Mouse (Mus musculus): ENCODE measurements at regions not wholly inside any gene's neighbourhood (a gene's known extent, or its start where the extent isn't known, plus 50 kb on each side); places are given as distances from the start of the nearest gene placed in this dataset.
A peak's percentile ranks its signal among the peaks of the same experiment; 100 is the strongest.

DNA sequence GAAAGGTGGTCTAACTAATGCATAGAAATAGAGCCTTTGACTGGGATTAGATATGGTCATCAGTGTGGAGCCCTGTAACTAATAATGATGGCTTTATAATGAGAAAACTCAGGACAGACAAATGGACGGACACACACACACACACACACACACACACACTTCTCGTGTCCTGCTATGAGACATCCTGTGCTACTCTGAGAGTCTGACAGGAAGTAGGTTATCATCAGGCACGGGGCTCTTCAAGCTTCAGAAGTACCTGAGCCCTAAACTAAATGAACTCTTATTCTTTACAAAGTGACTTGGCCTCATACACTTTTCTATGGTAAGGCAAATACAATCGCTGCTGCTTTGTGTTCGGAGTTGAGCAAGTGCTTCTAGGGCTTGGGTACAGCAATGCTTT lies 87.9 kb upstream of the Mkln1 start:
- H3K4me3 ChIP-seq, result no peak overlapping the region
- H3K27me3 ChIP-seq (replicated peaks), result no peaks in the 10 kb centered on the region
- no peak overlapping the region for H3K9ac ChIP-seq
- WGBS, result 68% methylated on average over 5 of the region's 5 CpGs
- ATAC-seq (ENCODE audit: extremely low read depth, insufficient number of reproducible peaks, low FRiP score, low TSS enrichment), result no peak
- peaks cover 8% of the 10 kb centered on the region; the same call in 1 of the 2 replicates for H3K4me1 ChIP-seq
- no peak overlapping the region for H3K27ac ChIP-seq (replicated peaks)
- peaks cover 6% of the 10 kb centered on the region; the same call in 1 of the 2 replicates for H3K9me3 ChIP-seq
- no peak overlapping the region for H3K4me2 ChIP-seq
- H3K36me3 ChIP-seq, result no peaks in the 10 kb centered on the region

DNA sequence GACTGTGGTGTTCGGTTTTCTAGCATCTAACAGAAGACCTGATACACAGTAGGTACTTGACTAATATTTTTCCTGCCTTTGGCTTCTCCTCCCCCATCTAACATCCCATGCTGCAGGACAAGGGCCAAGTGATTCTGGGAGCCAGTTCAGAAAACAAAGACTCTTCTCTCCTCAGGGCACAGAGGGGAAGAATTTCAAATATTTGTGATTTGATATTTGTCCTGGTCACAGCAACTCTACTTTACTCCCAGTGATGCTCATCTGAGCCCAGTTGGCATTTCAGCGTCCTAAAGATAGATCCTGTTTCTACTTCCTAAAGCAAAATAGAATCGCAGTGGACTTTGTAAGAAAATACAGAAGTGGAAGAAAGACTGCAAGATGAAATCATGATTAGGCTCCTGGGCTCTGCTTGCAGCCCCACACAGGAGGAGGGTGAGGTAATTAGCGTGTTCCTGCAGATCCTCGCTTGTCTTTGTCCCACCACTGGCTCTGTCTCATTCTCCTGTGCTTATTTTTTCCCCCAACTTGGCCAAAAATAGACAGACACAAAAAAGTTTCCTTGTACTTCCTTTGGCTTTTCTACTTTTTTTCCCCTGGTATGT lies 84.6 kb upstream of the Mkln1 start:
- Histone ChIP-seq H3K4me3 (no peak overlapping the region), H3K27me3 (replicated peaks) (no peaks in the 10 kb centered on the region), H3K9ac (no peak overlapping the region), H3K4me1 (peaks cover 21% of the 10 kb centered on the region), H3K27ac (replicated peaks) (no peak overlapping the region), H3K4me2 (no peak overlapping the region), H3K36me3 (no peaks in the 10 kb centered on the region), H3K9me3 (peaks cover 6% of the 10 kb centered on the region; the same call in 1 of the 2 replicates)
- WGBS, result 55% methylated on average over 5 of the region's 5 CpGs
- ATAC-seq (ENCODE audit: extremely low read depth, insufficient number of reproducible peaks, low FRiP score, low TSS enrichment), result no peak

DNA sequence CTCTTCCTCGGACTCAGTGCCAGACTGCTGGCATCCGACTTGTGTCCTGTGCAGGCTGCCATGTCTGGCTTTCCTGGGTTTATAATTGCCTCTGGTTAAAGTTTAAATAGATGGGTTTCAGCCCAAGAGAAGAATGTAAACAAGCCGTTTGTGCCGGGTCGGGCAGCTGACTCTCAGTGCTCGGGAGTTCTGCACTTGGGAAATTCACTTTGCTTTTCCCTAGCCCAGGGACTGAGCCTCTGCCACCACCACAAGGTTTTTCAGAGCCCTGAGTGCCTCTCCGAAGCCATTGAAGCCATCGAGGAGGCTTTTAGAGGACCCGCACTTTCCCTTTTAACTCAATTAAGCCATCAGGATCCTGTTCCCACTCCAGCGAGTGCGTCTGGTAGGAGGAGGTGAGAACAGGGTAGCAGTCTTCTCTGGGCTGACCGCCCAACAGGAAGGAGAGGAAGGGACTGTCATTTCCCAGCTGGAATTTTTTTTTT lies 80.8 kb upstream of the Mkln1 start:
- Histone ChIP-seq H3K27ac (replicated peaks) (no peak overlapping the region), H3K9me3 (no peaks in the 10 kb centered on the region), H3K36me3 (no peaks in the 10 kb centered on the region), H3K4me3 (peak overlapping the region; percentile 27), H3K4me1 (peaks cover 33% of the 10 kb centered on the region), H3K4me2 (peak overlapping the region; percentile 63), H3K9ac (no peak overlapping the region; the same call in 1 of the 2 replicates), H3K27me3 (replicated peaks) (no peaks in the 10 kb centered on the region)
- no peak for ATAC-seq (ENCODE audit: extremely low read depth, insufficient number of reproducible peaks, low FRiP score, low TSS enrichment)
- WGBS, result 6% methylated on average over 12 of the region's 12 CpGs

DNA sequence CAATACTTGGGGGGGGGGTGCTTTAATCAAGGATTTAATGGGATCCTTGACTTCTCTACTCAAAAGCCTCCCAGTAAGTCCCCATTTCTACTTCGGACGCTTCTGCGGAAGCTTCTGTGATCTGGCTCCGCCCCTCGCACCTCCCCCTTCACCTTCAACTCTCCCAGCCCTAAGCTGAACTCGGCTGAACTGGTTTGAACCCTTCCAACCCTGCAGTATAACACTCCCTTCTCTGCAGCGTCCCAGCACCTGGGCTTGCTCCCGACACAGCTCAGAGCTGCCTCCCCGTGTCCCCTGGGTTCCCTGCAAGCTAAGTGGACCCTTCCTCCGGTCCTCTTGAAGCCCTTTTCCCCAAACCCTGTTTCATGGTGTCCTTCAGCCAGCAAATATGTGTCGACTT lies 80.0 kb upstream of the Mkln1 start:
- Histone ChIP-seq H3K27me3 (replicated peaks) (no peaks in the 10 kb centered on the region), H3K36me3 (no peaks in the 10 kb centered on the region), H3K4me1 (peaks cover 33% of the 10 kb centered on the region), H3K9ac (no peak overlapping the region), H3K4me3 (peak overlapping the region; percentile 32), H3K4me2 (peak overlapping the region; percentile 63), H3K9me3 (no peaks in the 10 kb centered on the region), H3K27ac (replicated peaks) (no peak overlapping the region)
- 2% methylated on average over 11 of the region's 11 CpGs for WGBS
- no peak for ATAC-seq (ENCODE audit: extremely low read depth, insufficient number of reproducible peaks, low FRiP score, low TSS enrichment)

DNA sequence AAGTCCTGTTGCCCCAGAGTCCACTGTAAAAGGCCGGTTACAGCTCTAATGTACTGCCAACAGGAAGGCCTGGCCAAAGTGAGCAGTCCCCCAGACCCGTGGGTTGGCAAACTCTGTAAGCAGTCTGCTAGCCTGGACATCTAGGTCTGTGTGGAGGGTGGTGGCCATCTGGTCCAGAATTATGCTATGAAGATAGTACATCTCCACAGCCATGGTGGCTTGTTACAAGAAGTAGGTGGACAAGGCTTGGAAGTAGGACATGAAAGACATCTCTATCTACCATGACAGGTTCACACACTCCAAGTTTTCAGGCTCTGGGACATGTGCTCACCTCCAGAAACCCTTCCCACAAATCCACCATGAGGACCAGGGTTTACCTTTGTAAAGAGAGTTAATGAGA lies 79.1 kb upstream of the Mkln1 start:
- H3K27ac ChIP-seq (replicated peaks), result no peak overlapping the region
- no peak overlapping the region for H3K9ac ChIP-seq
- H3K4me3 ChIP-seq, result no peak overlapping the region
- no peaks in the 10 kb centered on the region for H3K9me3 ChIP-seq
- no peak overlapping the region for H3K4me2 ChIP-seq
- H3K27me3 ChIP-seq (replicated peaks), result no peaks in the 10 kb centered on the region
- WGBS, result 77% methylated on average over 2 of the region's 2 CpGs
- H3K4me1 ChIP-seq, result peaks cover 33% of the 10 kb centered on the region
- no peak for ATAC-seq (ENCODE audit: extremely low read depth, insufficient number of reproducible peaks, low FRiP score, low TSS enrichment)
- no peaks in the 10 kb centered on the region for H3K36me3 ChIP-seq

DNA sequence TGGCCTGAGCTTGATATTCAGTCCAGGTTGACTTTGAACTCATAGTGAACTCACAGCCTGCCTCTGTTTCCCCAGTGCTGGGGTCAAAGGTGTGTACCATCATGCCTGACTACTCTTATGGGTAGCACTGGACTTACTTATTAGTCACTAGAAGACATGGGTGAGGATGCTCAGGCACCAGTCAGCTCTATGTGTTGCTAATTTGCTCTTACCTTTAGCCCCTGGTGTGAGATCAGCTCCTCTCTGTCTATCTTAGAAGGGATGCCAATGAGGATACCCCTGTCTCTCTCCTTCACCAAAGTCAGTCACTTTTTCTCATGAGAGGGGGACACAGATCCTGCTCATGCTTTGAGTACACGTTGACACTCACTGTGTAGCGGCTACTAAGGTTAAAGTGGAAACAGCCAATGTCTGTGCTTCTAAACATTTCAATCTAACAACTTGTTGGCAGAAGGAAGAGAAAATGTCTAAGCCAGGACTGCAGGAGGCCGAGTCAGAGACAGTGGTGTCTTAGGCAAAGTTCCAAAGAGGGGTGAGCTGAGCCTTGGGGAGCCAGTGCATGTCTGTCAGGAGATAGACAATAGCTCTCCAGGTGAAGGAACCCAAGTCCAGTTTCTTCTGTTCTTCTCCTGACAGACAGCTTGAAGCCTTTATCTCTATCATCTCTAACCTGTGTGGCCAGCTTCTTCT lies 78.2 kb upstream of the Mkln1 start:
- H3K27me3 ChIP-seq (replicated peaks), result no peaks in the 10 kb centered on the region
- WGBS, result 60% methylated on average over 3 of the region's 3 CpGs
- H3K4me2 ChIP-seq, result no peak overlapping the region
- no peaks in the 10 kb centered on the region for H3K9me3 ChIP-seq
- no peak for ATAC-seq (ENCODE audit: extremely low read depth, insufficient number of reproducible peaks, low FRiP score, low TSS enrichment)
- H3K27ac ChIP-seq (replicated peaks), result no peak overlapping the region
- H3K36me3 ChIP-seq, result no peaks in the 10 kb centered on the region
- peaks cover 36% of the 10 kb centered on the region for H3K4me1 ChIP-seq
- H3K4me3 ChIP-seq, result no peak overlapping the region
- H3K9ac ChIP-seq, result no peak overlapping the region

DNA sequence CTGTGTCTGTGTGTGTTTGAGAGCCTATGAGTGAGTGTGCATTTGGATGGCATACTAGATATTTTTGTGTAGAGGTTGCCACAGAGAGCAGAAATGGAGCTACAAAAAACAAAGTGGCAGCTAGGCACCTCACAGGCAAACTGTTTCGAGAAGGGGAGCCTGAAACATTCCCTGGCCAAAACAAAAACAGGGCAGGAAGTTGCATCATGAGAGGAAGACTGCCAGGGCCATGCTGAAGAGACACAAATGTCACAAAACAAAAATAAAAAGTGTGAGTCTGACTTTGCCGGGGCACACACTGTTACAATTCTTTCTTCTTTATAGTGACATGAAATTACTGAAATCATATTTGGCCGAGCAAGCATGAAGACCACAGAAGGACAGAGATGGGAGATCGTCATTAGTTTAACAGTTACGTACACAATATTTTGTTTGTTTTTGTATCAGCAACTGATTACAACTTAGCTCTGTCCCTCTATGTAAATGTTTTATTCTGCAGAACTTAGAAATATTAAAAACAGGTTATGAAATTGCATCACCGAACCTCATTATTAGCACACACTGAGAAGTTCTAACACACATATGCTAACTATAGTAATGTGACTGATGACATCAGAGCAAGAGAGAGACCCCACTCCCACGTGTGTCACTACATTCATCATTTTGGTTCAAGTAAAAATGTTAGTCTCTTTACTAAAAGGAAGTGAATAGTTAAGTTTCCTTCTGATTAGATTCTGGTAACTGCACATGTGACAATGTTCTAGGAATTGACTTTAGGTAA lies 77.3 kb upstream of the Mkln1 start:
- H3K27ac ChIP-seq (replicated peaks), result no peak overlapping the region
- ATAC-seq (ENCODE audit: extremely low read depth, insufficient number of reproducible peaks, low FRiP score, low TSS enrichment), result no peak
- no peaks in the 10 kb centered on the region for H3K27me3 ChIP-seq (replicated peaks)
- H3K36me3 ChIP-seq, result no peaks in the 10 kb centered on the region
- H3K4me3 ChIP-seq, result no peak overlapping the region
- H3K9ac ChIP-seq, result no peak overlapping the region
- peaks cover 36% of the 10 kb centered on the region for H3K4me1 ChIP-seq
- 65% methylated on average over 7 of the region's 7 CpGs for WGBS
- no peak overlapping the region for H3K4me2 ChIP-seq
- no peaks in the 10 kb centered on the region for H3K9me3 ChIP-seq

DNA sequence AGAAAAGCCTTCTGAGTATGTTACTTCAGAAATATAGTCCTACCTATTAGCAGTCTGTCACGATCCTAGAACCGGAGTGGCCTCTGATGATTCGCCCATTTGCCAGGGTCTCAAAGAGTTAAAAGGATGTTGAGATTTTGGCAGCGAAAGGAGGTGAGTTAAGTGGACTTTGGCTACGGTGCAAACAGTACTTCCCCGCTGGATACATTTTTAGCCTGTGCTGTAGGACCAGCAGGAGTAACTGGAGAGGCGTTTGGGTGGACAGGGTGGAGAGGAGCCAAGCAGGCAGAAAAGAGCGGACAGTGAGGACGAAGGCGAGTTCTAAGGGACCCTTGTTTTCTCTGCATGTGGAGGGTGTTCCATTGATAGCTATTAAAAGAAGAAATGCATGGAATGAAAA lies 76.6 kb upstream of the Mkln1 start:
- 29% methylated on average over 10 of the region's 10 CpGs for whole genome bisulfite sequencing
- Histone ChIP-seq H3K4me3 (no peak overlapping the region), H3K4me1 (peaks cover 36% of the 10 kb centered on the region), H3K27me3 (replicated peaks) (no peaks in the 10 kb centered on the region), H3K36me3 (no peaks in the 10 kb centered on the region), H3K9me3 (no peaks in the 10 kb centered on the region), H3K27ac (replicated peaks) (no peak overlapping the region; the same call in 1 of the 2 replicates), H3K9ac (no peak overlapping the region), H3K4me2 (0 out of 2 replicates have a peak overlapping the region, but pooled peaks have one; percentile 20)
- no peak for ATAC-seq (ENCODE audit: extremely low read depth, insufficient number of reproducible peaks, low FRiP score, low TSS enrichment)

DNA sequence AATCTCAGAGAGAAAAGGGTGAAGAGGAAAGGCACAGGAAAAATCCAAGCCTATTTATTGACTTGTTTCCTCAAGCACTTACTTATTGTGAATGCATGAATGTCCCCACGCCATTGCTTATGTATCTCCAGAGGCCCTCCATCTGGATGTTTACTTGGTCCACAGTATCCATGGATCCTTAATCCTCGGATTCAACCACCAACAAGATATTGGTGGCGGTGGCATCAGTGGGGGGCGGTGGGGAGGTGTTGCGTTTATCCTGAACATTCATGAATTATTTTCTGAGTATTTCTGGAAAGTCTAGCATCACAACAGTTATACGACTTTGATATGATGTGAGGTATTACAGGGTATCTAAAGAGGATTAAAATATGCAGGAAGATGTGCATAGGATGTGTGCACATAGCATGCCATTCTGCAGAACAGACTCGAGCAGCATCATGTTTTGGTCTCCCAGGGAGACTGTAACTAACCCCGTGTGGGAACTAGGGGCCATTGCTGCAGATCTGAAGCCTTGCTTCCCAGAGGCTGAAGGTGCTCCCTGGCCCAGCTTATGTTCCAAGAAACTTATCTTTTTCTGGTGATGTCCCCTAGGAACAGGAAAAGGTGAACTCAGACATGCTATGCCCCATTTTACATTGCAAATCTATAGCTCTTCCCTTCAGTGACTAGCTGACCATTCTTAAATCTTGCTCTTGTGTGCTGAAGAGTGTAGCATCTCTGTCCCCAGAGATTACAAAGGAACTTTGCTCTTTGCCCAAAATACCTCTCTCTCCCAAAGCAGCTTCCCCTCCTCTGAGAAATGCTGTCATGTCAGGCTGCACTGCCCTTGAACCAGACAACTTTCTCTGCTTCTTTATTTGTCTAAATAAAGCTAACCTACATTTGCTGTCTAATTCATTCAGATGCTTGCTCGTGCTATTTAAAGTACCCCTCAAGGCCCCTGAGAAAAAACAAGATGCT lies 75.0 kb upstream of the Mkln1 start:
- Histone ChIP-seq H3K9ac (no peak overlapping the region), H3K4me2 (no peak overlapping the region), H3K4me1 (peaks cover 26% of the 10 kb centered on the region), H3K36me3 (no peaks in the 10 kb centered on the region), H3K27ac (replicated peaks) (no peak overlapping the region), H3K9me3 (no peaks in the 10 kb centered on the region), H3K27me3 (replicated peaks) (no peaks in the 10 kb centered on the region), H3K4me3 (no peak overlapping the region)
- ATAC-seq (ENCODE audit: extremely low read depth, insufficient number of reproducible peaks, low FRiP score, low TSS enrichment), result no peak
- WGBS, result 69% methylated on average over 9 of the region's 9 CpGs

DNA sequence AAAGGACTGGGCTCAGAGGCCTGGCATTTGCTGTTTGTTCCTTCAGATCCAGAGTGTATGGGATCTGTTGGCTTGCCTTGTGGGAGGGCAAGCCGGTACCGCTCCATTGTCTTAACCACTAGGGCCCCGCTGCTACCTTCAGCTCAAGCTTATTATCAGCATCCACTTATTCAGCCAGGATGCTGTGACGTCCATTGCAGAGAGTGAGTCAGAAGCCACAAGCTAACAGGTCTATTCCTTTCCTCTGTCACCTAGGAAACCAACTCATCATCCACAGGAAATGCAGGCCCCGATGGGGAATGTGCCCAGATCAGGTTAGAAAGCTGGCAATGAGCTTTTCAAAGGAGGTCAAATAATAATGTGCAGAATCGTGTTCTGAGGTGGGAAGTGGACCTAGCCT lies 73.8 kb upstream of the Mkln1 start:
- Histone ChIP-seq H3K4me1 (peaks cover 23% of the 10 kb centered on the region), H3K4me2 (no peak overlapping the region), H3K27ac (replicated peaks) (no peak overlapping the region), H3K4me3 (no peak overlapping the region), H3K27me3 (replicated peaks) (no peaks in the 10 kb centered on the region), H3K36me3 (no peaks in the 10 kb centered on the region), H3K9ac (no peak overlapping the region), H3K9me3 (no peaks in the 10 kb centered on the region)
- 56% methylated on average over 6 of the region's 6 CpGs for WGBS
- no peak for ATAC-seq (ENCODE audit: extremely low read depth, insufficient number of reproducible peaks, low FRiP score, low TSS enrichment)

DNA sequence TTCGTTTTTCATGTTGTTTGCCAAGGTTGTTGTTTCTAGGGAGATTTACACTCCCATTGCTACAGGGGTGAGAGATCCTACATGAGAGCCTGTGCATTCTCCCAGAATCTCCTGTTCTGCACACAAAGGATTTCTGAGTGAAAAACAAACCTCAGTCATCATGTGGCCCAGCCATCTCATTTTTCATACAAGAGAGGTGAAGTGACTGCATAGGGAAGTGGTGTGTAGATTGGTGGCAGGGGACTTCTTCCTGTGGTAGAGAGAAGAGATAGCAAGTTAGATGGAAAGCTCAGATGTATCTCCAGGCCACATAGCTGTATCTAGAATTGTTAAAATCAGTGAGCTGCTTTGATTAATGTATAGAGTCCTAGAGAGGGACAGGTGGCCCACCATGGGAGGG lies 72.9 kb upstream of the Mkln1 start:
- no peak overlapping the region for H3K4me2 ChIP-seq
- no peaks in the 10 kb centered on the region for H3K9me3 ChIP-seq
- no peaks in the 10 kb centered on the region for H3K27me3 ChIP-seq (replicated peaks)
- 69% methylated on average over 1 of the region's 1 CpGs for WGBS
- H3K27ac ChIP-seq (replicated peaks), result no peak overlapping the region
- no peak for ATAC-seq (ENCODE audit: extremely low read depth, insufficient number of reproducible peaks, low FRiP score, low TSS enrichment)
- no peaks in the 10 kb centered on the region for H3K36me3 ChIP-seq
- no peak overlapping the region for H3K9ac ChIP-seq
- peaks cover 23% of the 10 kb centered on the region for H3K4me1 ChIP-seq
- H3K4me3 ChIP-seq, result no peak overlapping the region
